Mouse (Mus musculus) gonadal fat pad, adult 2 months (tissue): ENCODE measurements around the gene Nck1. TPM values are rescaled to one million over a fixed set of nuclear protein-coding genes. Genes with fewer than 3 reads are reported as not detected.

Experiments
- DNase-seq: peaks from one replicate; pipeline ENCODE4 v3.0.0-alpha.2; 2012; ENCODE audit warnings: low read depth
- polyA plus RNA-seq: library from polyadenylated mRNA; depleted of rRNA; stranded (reverse); fragments of >200 nt; gene quantifications from 2 replicates; pipeline ENCODE4 v1.2.3, GENCODE M21; 2012; rRNA removed

Nck1 gene
- polyA plus RNA-seq, 1 experiment = 9.4 TPM

DNA sequence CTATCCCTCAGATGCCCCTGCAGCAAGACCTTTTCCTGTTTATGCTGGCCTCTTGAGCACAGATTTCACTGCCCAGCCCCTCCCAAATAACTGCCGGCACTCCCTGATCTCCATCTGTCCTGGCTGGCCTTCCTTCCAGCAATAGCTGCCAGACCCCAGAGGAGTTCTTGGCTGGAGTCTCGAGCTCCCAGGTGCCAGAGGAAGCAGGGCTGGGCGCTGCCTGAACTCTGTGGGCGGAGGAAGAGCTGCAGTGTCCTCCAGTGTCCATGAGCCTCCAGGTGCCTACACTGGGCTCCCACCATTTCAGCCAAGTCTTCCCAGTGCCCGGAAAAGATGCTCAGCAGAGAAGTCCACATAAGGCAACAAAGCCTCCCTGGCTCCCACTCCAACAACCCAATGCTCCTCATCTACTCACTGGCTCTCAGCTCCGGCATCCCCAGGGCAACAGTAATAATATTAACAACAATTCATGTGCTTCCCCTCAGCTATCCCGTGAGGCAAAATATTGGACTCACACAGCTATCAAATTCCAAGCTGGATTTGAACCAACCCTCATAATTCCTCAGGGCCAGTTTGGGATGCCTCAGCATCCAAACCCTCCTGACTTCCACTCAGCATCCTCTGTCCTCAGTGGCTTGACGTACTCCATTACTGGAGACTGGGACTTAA lies 74.9 kb downstream of the Nck1 start:
- DNase-seq = no peak

GRCm38 (mm10) chr9:100470228-100470627 lies 75.7 kb downstream of the Nck1 start:
- no peak for DNase-seq

GRCm38 (mm10) chr9:100469681-100470080 lies 76.3 kb downstream of the Nck1 start:
- DNase-seq = no peak

DNA sequence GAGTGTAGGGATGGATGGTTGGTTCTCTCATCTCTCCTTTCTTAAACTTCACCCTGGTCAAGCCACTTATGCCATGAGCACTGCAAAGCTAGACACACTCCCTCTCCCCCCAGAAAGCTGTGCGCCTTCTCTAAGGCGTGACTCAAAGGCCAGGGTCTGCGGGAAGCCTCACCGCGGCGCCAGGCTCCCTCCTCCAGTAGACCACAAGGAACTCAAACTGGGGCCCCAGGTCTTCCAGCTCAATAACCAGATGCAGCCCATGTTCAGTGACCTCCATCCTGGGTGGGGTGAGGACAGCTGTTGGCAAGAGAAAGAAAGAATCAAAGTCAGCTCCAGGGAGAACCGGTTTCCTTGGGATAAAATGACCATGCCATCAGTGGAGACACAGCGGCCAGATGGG lies 77.8 kb downstream of the Nck1 start:
- DNase-seq = no peak

DNA sequence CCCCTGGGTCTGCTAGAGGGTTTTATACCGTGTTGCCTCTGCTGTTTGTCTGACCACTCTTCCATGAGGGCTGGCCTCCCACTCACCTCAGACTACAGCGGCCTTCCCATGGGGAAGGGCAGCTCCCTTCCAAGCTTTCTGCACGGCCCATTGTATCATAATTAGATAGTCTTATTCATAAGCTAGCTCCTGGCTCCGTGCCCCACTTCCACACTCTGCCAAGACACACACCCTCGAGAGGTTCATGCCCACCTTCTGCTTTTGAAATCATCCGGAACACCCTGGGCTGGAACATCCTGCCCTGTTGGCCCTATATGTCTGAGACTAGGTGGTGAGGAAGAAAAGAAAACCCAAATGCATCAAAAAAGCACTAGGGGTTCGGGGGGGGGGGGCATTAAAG lies 78.3 kb downstream of the Nck1 start:
- no peak for DNase-seq

- peak; percentile 91 for DNase-seq
These were observed 79.2 kb downstream of the Nck1 start for GRCm38 (mm10) chr9:100466743-100467142.

GRCm38 (mm10) chr9:100465988-100466387 lies 79.9 kb downstream of the Nck1 start:
- DNase-seq = no peak

GRCm38 (mm10) chr9:100465380-100465779 lies 80.6 kb downstream of the Nck1 start:
- DNase-seq = no peak

DNA sequence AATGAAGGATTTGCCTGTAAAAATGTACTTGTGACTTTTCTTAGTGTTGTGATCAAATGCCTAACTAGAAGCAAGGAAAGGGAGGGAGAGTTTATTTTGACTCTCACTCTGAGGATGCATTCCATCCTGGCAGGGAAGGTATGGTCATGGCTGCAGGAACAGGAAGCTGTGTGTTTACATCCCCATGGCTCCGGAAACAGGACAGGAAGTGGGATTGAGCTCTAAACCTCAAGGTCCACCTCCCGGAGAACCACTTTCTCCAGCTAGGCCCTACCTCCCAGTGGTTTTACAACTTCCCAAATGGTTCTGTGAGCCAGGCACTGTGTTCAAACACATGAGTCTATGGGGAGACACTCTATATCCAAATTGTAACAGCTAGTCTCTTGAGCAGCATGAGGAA lies 82.2 kb downstream of the Nck1 start:
- DNase-seq = no peak

DNA sequence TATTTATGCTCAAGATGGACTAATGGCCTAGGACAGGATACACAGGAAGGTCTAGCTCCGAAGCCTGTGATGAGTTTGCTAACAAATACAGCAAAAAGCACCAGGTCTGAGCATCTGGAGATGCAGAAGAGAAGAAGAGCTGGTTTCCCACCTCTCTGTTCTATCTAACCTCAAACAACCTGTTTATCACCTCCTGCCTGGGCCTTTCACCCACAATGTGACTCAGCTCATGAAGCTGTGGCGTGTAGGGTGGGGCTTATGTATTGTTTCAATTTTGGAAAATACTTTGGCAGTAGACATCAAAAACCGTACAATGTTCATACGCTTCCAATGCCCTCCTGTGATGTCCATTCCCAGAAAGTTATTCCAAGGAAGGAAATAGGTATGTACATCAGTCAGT lies 83.8 kb downstream of the Nck1 start:
- DNase-seq = no peak

GRCm38 (mm10) chr9:100461671-100462070 lies 84.3 kb downstream of the Nck1 start:
- DNase-seq = peak; percentile 88

DNA sequence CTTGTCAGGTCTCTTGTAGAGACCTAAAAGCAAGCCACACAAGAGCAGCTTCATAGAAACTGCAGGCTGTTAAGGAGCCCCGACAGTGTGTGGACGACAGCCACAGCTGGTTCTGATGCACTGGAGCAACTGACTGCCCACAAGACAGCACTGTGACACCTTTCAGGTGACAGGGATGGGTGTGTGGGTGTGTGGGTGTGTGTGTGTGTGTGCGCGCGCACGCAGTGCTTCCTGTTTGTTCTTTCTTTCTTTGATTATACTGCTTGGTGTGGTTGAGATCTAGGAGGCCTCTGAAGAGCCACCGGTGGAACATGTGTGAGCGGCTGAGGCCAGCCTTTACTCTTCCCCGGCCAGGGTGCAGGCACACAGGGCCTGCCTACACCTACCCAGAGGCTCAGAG lies 85.7 kb downstream of the Nck1 start:
- no peak for DNase-seq

- DNase-seq = no peak
These were observed 87.8 kb downstream of the Nck1 start for GRCm38 (mm10) chr9:100457971-100458681.

- no peak for DNase-seq
These were observed 91.3 kb downstream of the Nck1 start for GRCm38 (mm10) chr9:100454664-100454993.

GRCm38 (mm10) chr9:100453944-100454663 lies 91.8 kb downstream of the Nck1 start:
- DNase-seq = no peak

- DNase-seq = no peak
These were observed 93.5 kb downstream of the Nck1 start for GRCm38 (mm10) chr9:100452432-100452831.

DNA sequence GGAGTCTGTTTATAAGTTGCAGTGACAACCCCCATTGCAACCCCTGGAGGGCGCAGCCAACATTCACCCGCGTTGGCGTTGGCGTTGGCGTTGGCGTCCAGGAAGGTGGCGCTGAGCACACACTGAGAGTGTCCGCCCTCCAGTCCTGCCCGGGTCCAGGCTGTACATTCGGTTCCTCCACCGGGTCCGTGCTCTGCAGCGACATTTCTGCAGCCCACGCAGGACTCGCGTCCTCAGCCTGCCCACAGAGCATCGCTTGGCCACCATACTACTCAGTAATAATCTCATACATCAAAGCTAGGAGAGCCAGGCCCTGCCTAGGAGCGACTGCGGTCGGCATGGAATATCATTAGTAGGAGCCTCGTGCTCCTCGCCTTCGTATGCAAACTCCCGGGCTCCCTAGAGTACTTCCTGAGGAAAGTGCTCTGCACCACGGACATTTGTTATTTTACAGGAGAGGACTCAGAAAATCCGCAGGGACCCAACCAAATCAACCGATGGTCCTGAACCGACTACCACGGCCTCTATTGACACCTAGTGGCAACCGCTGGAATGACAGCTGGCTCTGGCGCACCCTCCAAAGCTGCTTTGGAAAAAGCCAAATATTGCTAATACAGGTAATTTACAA lies 99.8 kb downstream of the Nck1 start:
- DNase-seq = no peak

Other genes starting within 250 kb of the Nck1 start
- gene Il20rb, start 59.3 kb downstream of the Nck1 start, polyA plus RNA-seq = 23.2 and 25.0 TPM in 2 replicates
- 2.1 and 3.0 TPM in 2 replicates for gene Slc35g2, start 25.0 kb upstream of the Nck1 start, polyA plus RNA-seq
- 6.7 and 8.5 TPM in 2 replicates for gene Stag1, start 51.7 kb upstream of the Nck1 start, polyA plus RNA-seq